29 mouse cellular contexts compared by ENCODE assay signal in genomic region chr6:79401090-79401489, GRCm38 (mm10).
"Had no signal": no experiment of that assay in that cellular context is flagged by ENCODE, and none has a peak within 500 bp of the region (broad histone marks: within the 10 kb centered on the region; RNA-seq: fewer than 3 reads in every experiment).

No protein-coding gene starts in this region.

- H3K4me3 ChIP-seq: limb, embryonic 10.5 days; limb, embryonic 12.5 days; limb, embryonic 13.5 days; limb, embryonic 15.5 days; liver, embryonic 12.5 days; liver, embryonic 13.5 days; liver, embryonic 15.5 days; lung, embryonic 15.5 days; megakaryocyte, embryonic 14.5 days; midbrain, embryonic 10.5 days; midbrain, embryonic 12.5 days; midbrain, embryonic 13.5 days; midbrain, embryonic 15.5 days; myocyte; neural tube, embryonic 12.5 days; neural tube, embryonic 13.5 days had no signal

- H3K9me3 ChIP-seq: limb, embryonic 10.5 days; limb, embryonic 12.5 days; limb, embryonic 13.5 days; limb, embryonic 15.5 days; liver, embryonic 12.5 days; liver, embryonic 13.5 days; liver, embryonic 15.5 days; lung, embryonic 15.5 days; megakaryocyte, embryonic 14.5 days; midbrain, embryonic 10.5 days; midbrain, embryonic 12.5 days; midbrain, embryonic 13.5 days; midbrain, embryonic 15.5 days; neural tube, embryonic 12.5 days; neural tube, embryonic 13.5 days had no signal

- H3K27me3 ChIP-seq: limb, embryonic 12.5 days; limb, embryonic 13.5 days; limb, embryonic 15.5 days; liver, embryonic 12.5 days; liver, embryonic 13.5 days; liver, embryonic 15.5 days; lung, embryonic 15.5 days; megakaryocyte, embryonic 14.5 days; midbrain, embryonic 12.5 days; midbrain, embryonic 13.5 days; midbrain, embryonic 15.5 days; neural tube, embryonic 12.5 days; neural tube, embryonic 13.5 days had no signal

- H3K9ac ChIP-seq: limb, embryonic 12.5 days; limb, embryonic 13.5 days; limb, embryonic 15.5 days; liver, embryonic 12.5 days; liver, embryonic 13.5 days; liver, embryonic 14.5 days; liver, embryonic 15.5 days; liver, postnatal 0 days; lung, embryonic 14.5 days; lung, embryonic 15.5 days; midbrain, embryonic 12.5 days; midbrain, embryonic 13.5 days; midbrain, embryonic 15.5 days; neural tube, embryonic 12.5 days; neural tube, embryonic 13.5 days had no signal

- H3K36me3 ChIP-seq: limb, embryonic 10.5 days; limb, embryonic 12.5 days; limb, embryonic 13.5 days; limb, embryonic 15.5 days; liver, embryonic 12.5 days; liver, embryonic 13.5 days; liver, embryonic 15.5 days; lung, embryonic 15.5 days; midbrain, embryonic 10.5 days; midbrain, embryonic 12.5 days; midbrain, embryonic 13.5 days; midbrain, embryonic 15.5 days; neural tube, embryonic 12.5 days; neural tube, embryonic 13.5 days had no signal

- DNase-seq: left cerebral cortex, postnatal 4 days; liver; liver, embryonic 13.5 days; liver, postnatal 0 days; lung, adult 18-20 months; lung, adult 2 months; lung, embryonic 14.5 days; lung, postnatal 10 days; lung, postnatal 14 days; lung, postnatal 36 days; lung, postnatal 4 days; midbrain, embryonic 14.5 days had no signal

- H3K4me1 ChIP-seq: limb, embryonic 10.5 days; limb, embryonic 12.5 days; limb, embryonic 13.5 days; limb, embryonic 15.5 days; liver, embryonic 12.5 days; liver, embryonic 13.5 days; liver, embryonic 15.5 days; lung, embryonic 15.5 days; megakaryocyte, embryonic 14.5 days; midbrain, embryonic 10.5 days; midbrain, embryonic 12.5 days; midbrain, embryonic 13.5 days; midbrain, embryonic 15.5 days; neural tube, embryonic 12.5 days; neural tube, embryonic 13.5 days had no signal

- H3K27ac ChIP-seq: limb, embryonic 10.5 days; limb, embryonic 12.5 days; limb, embryonic 13.5 days; limb, embryonic 15.5 days; liver, embryonic 12.5 days; liver, embryonic 13.5 days; liver, embryonic 14.5 days; liver, embryonic 15.5 days; lung, embryonic 15.5 days; macrophage; midbrain, embryonic 10.5 days; midbrain, embryonic 12.5 days; midbrain, embryonic 13.5 days; midbrain, embryonic 15.5 days; neural tube, embryonic 12.5 days; neural tube, embryonic 13.5 days had no signal
